Mouse (Mus musculus) liver, embryonic 14.5 days (tissue): ENCODE measurements at regions not wholly inside any gene's neighbourhood (a gene's known extent, or its start where the extent isn't known, plus 50 kb on each side); places are given as distances from the start of the nearest gene placed in this dataset.

Experiments
- CTCF ChIP-seq: IDR thresholded peaks from 2 replicates; pipeline ENCODE4 v1.5.1; 2016; ENCODE audit warnings: antibody characterized with exemption, low read depth, control low read depth
- EP300 ChIP-seq: IDR thresholded peaks from 2 replicates; pipeline ENCODE4 v1.6.1; 2016; ENCODE audit warnings: antibody characterized with exemption, low read depth

DNA sequence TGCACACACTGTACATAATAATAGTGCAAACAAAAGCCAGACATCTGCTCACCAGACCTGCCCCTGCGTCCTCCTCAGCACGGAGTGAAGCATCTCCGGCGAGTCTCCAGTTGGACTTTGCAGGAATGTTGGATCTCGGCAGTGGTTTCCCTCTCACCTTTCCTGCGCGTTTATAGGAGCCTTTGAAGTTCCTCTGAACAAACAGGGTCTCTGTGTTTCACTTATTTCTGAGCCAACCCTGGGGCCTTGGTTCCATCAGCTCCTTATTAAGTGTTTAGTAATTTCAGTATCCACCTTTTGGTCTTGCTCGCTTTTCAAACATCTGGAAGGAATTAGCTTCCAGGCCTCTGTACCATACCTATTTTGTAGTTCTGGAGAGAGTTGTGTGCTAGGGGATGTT, 159.7 kb downstream of the Tm2d1 start:
- TF ChIP-seq CTCF (no peak), EP300 (no peak)
